Mouse (Mus musculus): Measurements from ENCODE around the gene Obscn.

GRCm38 (mm10) chr11:59176921-59177320 lies 40.7 kb upstream of the Obscn start:
- no peak for TF ChIP-seq POLR2A (IDR thresholded peaks at IDR 0.05; ENCODE audit: control insufficient read depth in 1 of 2, insufficient read depth in 1 of 2, low read depth in 1 of 2, low read length in 2 of 2, poor library complexity in 1 of 2)
- TF ChIP-seq MAFK (IDR thresholded peaks at IDR 0.05; ENCODE audit: borderline replicate concordance, low read depth, low read length): no peak
- no peak for TF ChIP-seq EP300 (IDR thresholded peaks at IDR 0.05; ENCODE audit: low read depth in 1 of 2, low read length in 2 of 2)
- TF ChIP-seq MYC (IDR thresholded peaks at IDR 0.05; ENCODE audit: low read depth, low read length): no peak
- no peak for TF ChIP-seq ZKSCAN1 (IDR thresholded peaks at IDR 0.05; ENCODE audit: low read depth, low read length)

Data from MEL (cell line).